Mouse (Mus musculus): ENCODE measurements around the gene Tomm34.

DNA sequence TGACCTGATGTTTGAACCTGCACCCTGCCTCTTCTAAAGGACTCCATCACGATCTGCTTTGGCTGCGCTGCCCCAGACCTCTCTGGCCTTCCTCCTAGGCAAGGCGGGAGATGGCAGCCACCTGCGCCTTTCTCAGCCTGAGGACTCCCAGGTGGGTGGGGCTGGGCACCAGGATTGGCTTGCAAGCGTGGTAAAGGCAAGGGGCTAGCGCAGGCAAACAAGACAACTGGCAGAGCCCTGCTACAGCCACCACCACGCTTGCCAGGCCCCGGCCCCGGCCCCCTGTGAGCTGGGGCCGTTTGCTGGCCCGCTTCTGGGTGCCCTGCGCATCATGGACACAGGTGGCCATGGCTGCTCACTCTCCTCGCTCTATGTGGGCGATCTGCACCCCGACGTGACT lies 45.8 kb downstream of the Tomm34 start, which contains the start of gene Pabpc1l:
- TF ChIP-seq CTCF (IDR thresholded peaks at IDR 0.05; ENCODE audit: insufficient read depth, low read length), result no peak
- no peak for TF ChIP-seq POLR2A (IDR thresholded peaks at IDR 0.05; ENCODE audit: borderline replicate concordance, extremely low read depth, low read depth, low read length)
